Mouse (Mus musculus): ENCODE measurements around the gene Lpar5. TPM values are rescaled to one million over a fixed set of nuclear protein-coding genes. Genes with fewer than 3 reads are reported as not detected.
A peak's percentile ranks its signal among the peaks of the same experiment; 100 is the strongest.
"Not testable (repeated sequence)": the region's sequence is repeated elsewhere in the genome, so short reads cannot be mapped to it uniquely, and the experiment has no call there.

The Lpar5 gene
- polyA plus RNA-seq, 1 experiment from 2014 or later, result 6.4 TPM

GRCm38 (mm10) chr6:125061493-125061892, 6.2 kb upstream of the Lpar5 start:
- no peak overlapping the region for H3K4me2 ChIP-seq (replicated peaks; ENCODE audit: low read depth)
- DNase-seq (ENCODE audit: low spot score) (no peak), ATAC-seq (ENCODE audit: low FRiP score, low TSS enrichment) (no peak)
- no peak overlapping the region for H3K9ac ChIP-seq (ENCODE audit: low read length)
- no peak overlapping the region for H3K4me3 ChIP-seq (ENCODE audit: low read depth, low read length)
- no peaks in the 10 kb centered on the region for H3K27me3 ChIP-seq (ENCODE audit: control insufficient read depth, insufficient read depth, low read length)
- WGBS, result 33% methylated on average over 6 of the region's 6 CpGs
- no peaks in the 10 kb centered on the region for H3K9me3 ChIP-seq (ENCODE audit: control insufficient read depth, low read length)
- no peak overlapping the region for H3K27ac ChIP-seq (replicated peaks)
- no peak for TF ChIP-seq CTCF (IDR thresholded peaks at IDR 0.05; ENCODE audit: low read depth)
- no peak for TF ChIP-seq EP300 (optimal IDR thresholded peaks at IDR 0.05)
- no peaks in the 10 kb centered on the region for H3K36me3 ChIP-seq (ENCODE audit: control insufficient read depth, insufficient read depth, low read length)
- no peaks in the 10 kb centered on the region for H3K4me1 ChIP-seq (replicated peaks; ENCODE audit: control insufficient read depth, insufficient read depth)

- no peak overlapping the region for H3K4me2 ChIP-seq (replicated peaks; ENCODE audit: low read depth)
- no peak overlapping the region for H3K4me3 ChIP-seq (ENCODE audit: low read depth, low read length)
- no peaks in the 10 kb centered on the region for H3K36me3 ChIP-seq (ENCODE audit: control insufficient read depth, insufficient read depth, low read length)
- H3K27me3 ChIP-seq (ENCODE audit: control insufficient read depth, insufficient read depth, low read length), result no peaks in the 10 kb centered on the region
- ATAC-seq (ENCODE audit: low FRiP score, low TSS enrichment), result no peak
- WGBS, result 83% methylated on average over 5 of the region's 5 CpGs
- no peaks in the 10 kb centered on the region for H3K9me3 ChIP-seq (ENCODE audit: control insufficient read depth, low read length)
- no peak overlapping the region for H3K27ac ChIP-seq (replicated peaks)
- no peaks in the 10 kb centered on the region for H3K4me1 ChIP-seq (replicated peaks; ENCODE audit: control insufficient read depth, insufficient read depth)
- no peak for DNase-seq (ENCODE audit: low spot score)
- H3K9ac ChIP-seq (ENCODE audit: low read length), result no peak overlapping the region
- TF ChIP-seq EP300 (optimal IDR thresholded peaks at IDR 0.05), result no peak
- no peak for TF ChIP-seq CTCF (IDR thresholded peaks at IDR 0.05; ENCODE audit: low read depth)
These were observed 5.2 kb upstream of the Lpar5 start for GRCm38 (mm10) chr6:125062511-125062910.

- H3K36me3 ChIP-seq (ENCODE audit: control insufficient read depth, insufficient read depth, low read length), result no peaks in the 10 kb centered on the region
- H3K27me3 ChIP-seq (ENCODE audit: control insufficient read depth, insufficient read depth, low read length), result no peaks in the 10 kb centered on the region
- no peak overlapping the region for H3K4me2 ChIP-seq (replicated peaks; ENCODE audit: low read depth)
- ATAC-seq (ENCODE audit: low FRiP score, low TSS enrichment), result peak; percentile 64
- H3K27ac ChIP-seq (replicated peaks), result no peak overlapping the region
- peak; percentile 46 for DNase-seq (ENCODE audit: low spot score)
- H3K9ac ChIP-seq (ENCODE audit: low read length), result no peak overlapping the region
- H3K4me3 ChIP-seq (ENCODE audit: low read depth, low read length), result no peak overlapping the region
- H3K9me3 ChIP-seq (ENCODE audit: control insufficient read depth, low read length), result no peaks in the 10 kb centered on the region
- no peak for TF ChIP-seq CTCF (IDR thresholded peaks at IDR 0.05; ENCODE audit: low read depth)
- no peak for TF ChIP-seq EP300 (optimal IDR thresholded peaks at IDR 0.05)
- WGBS, result 71% methylated on average over 6 of the region's 6 CpGs
- H3K4me1 ChIP-seq (replicated peaks; ENCODE audit: control insufficient read depth, insufficient read depth), result no peaks in the 10 kb centered on the region
These were observed 3.8 kb upstream of the Lpar5 start for GRCm38 (mm10) chr6:125063906-125064305.

GRCm38 (mm10) chr6:125065223-125065622, 2.5 kb upstream of the Lpar5 start:
- H3K36me3 ChIP-seq (ENCODE audit: control insufficient read depth, insufficient read depth, low read length); H3K9me3 ChIP-seq (ENCODE audit: control insufficient read depth, low read length); H3K27me3 ChIP-seq (ENCODE audit: control insufficient read depth, insufficient read depth, low read length); H3K4me1 ChIP-seq (replicated peaks; ENCODE audit: control insufficient read depth, insufficient read depth); H3K27ac ChIP-seq (replicated peaks); H3K9ac ChIP-seq (ENCODE audit: low read length); H3K4me3 ChIP-seq (ENCODE audit: low read depth, low read length); H3K4me2 ChIP-seq (replicated peaks; ENCODE audit: low read depth); ATAC-seq (ENCODE audit: low FRiP score, low TSS enrichment); DNase-seq (ENCODE audit: low spot score): not testable (repeated sequence)
- no CpG with 5 or more reads among the region's 1 CpGs for WGBS

- DNase-seq (ENCODE audit: low spot score) (peak; percentile 74), ATAC-seq (ENCODE audit: low FRiP score, low TSS enrichment) (peak; percentile 82)
- Histone ChIP-seq H3K4me3 (ENCODE audit: low read depth, low read length) (no peak overlapping the region), H3K36me3 (ENCODE audit: control insufficient read depth, insufficient read depth, low read length) (no peaks in the 10 kb centered on the region), H3K27me3 (ENCODE audit: control insufficient read depth, insufficient read depth, low read length) (no peaks in the 10 kb centered on the region), H3K27ac (replicated peaks) (peak overlapping the region; percentile 63), H3K4me1 (replicated peaks; ENCODE audit: control insufficient read depth, insufficient read depth) (no peaks in the 10 kb centered on the region), H3K4me2 (replicated peaks; ENCODE audit: low read depth) (no peak overlapping the region; the same call in 1 of the 2 replicates), H3K9me3 (ENCODE audit: control insufficient read depth, low read length) (no peaks in the 10 kb centered on the region), H3K9ac (ENCODE audit: low read length) (no peak overlapping the region)
- 64% methylated on average over 18 of the region's 18 CpGs for WGBS
- TF ChIP-seq CTCF (IDR thresholded peaks at IDR 0.05; ENCODE audit: low read depth), result no peak
- no peak for TF ChIP-seq EP300 (optimal IDR thresholded peaks at IDR 0.05)
These were observed 3.6 kb downstream of the Lpar5 start for GRCm38 (mm10) chr6:125071170-125071895.

DNA sequence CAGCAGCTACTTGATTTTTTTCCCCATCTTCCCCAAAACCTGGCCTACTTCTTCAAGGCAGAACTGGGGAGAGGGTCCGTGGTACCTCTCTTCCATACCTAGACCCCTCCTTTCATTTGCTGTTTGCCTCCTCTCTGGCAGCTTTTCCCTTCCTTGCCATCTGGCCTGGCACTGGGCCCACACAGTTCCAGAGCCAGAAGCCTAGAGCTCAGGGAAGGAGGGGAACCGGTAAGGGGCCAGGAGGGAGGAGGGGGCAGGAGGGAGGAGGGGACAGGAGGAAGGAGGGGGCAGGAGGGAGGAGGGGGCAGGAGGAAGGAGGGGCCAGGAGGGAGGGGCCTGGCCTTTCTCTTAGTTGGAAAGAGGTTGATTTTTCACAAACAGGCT, 4.2 kb downstream of the Lpar5 start:
- H3K9ac ChIP-seq (ENCODE audit: low read length), result no peak overlapping the region
- no peak overlapping the region for H3K4me3 ChIP-seq (ENCODE audit: low read depth, low read length)
- H3K36me3 ChIP-seq (ENCODE audit: control insufficient read depth, insufficient read depth, low read length), result no peaks in the 10 kb centered on the region
- no peaks in the 10 kb centered on the region for H3K27me3 ChIP-seq (ENCODE audit: control insufficient read depth, insufficient read depth, low read length)
- TF ChIP-seq EP300 (optimal IDR thresholded peaks at IDR 0.05) (no peak), CTCF (IDR thresholded peaks at IDR 0.05; ENCODE audit: low read depth) (no peak)
- ATAC-seq (ENCODE audit: low FRiP score, low TSS enrichment) (no peak), DNase-seq (ENCODE audit: low spot score) (peak; percentile 67)
- H3K4me1 ChIP-seq (replicated peaks; ENCODE audit: control insufficient read depth, insufficient read depth), result no peaks in the 10 kb centered on the region
- H3K9me3 ChIP-seq (ENCODE audit: control insufficient read depth, low read length), result no peaks in the 10 kb centered on the region
- peak overlapping the region; percentile 63 for H3K27ac ChIP-seq (replicated peaks)
- no peak overlapping the region for H3K4me2 ChIP-seq (replicated peaks; ENCODE audit: low read depth)
- WGBS, result 8% methylated on average over 2 of the region's 2 CpGs

Data from stomach, postnatal 0 days (tissue).